Mouse (Mus musculus) cortical plate, adult 2 months (tissue): ENCODE results near the gene Pdcd7. TPM values are rescaled to one million over a fixed set of nuclear protein-coding genes. Genes with fewer than 3 reads are reported as not detected.

ENCODE experiments used
- H3K27ac ChIP-seq: fragments of 200-500 bp; 2 replicates; pipeline ENCODE4 v1.5.1; 2012; ENCODE audit warnings: low read length, control low read depth, inconsistent platforms; ENCODE audit not compliant: insufficient read depth
- H3K4me1 ChIP-seq: fragments of 200-500 bp; 2 replicates; pipeline ENCODE4 v1.6.1; 2011; ENCODE audit warnings: low read length; ENCODE audit not compliant: control insufficient read depth, insufficient read depth
- H3K4me3 ChIP-seq: fragments of 200-500 bp; 2 replicates; pipeline ENCODE4 v1.5.1; 2011; ENCODE audit warnings: mild to moderate bottlenecking, low read length, control low read depth; ENCODE audit not compliant: insufficient read depth
- CTCF ChIP-seq: fragments of 200-500 bp; IDR thresholded peaks from 2 replicates; pipeline ENCODE4 v1.5.1; 2011; ENCODE audit warnings: mild to moderate bottlenecking, control low read depth, low read length; ENCODE audit not compliant: insufficient read depth; ENCODE audit errors: extremely low read depth
- POLR2A ChIP-seq: fragments of 200-500 bp; IDR thresholded peaks from 2 replicates; pipeline ENCODE4 v1.6.1; 2011; ENCODE audit warnings: mild to moderate bottlenecking, low read length, control low read depth; ENCODE audit not compliant: insufficient read depth; ENCODE audit errors: extremely low read depth
- polyA plus RNA-seq: library from polyadenylated mRNA; depleted of rRNA; stranded (reverse); fragments of >200 nt; gene quantifications from 2 replicates; pipeline ENCODE4 v1.2.3, GENCODE M21; 2012

Pdcd7 gene
- polyA plus RNA-seq, 1 experiment, result 16.1 TPM

- no peak overlapping the region for H3K4me3 ChIP-seq
- no peak overlapping the region for H3K27ac ChIP-seq
- TF ChIP-seq POLR2A (no peak), CTCF (peak; percentile 75)
- H3K4me1 ChIP-seq, result no peaks in the 10 kb centered on the region
Measured at GRCm38 (mm10) chr9:65392638-65393364, 46.9 kb downstream of the Pdcd7 start.

- TF ChIP-seq CTCF (no peak), POLR2A (no peak)
- peaks cover 2% of the 10 kb centered on the region; the same call in 1 of the 2 replicates for H3K4me1 ChIP-seq
- H3K4me3 ChIP-seq, result no peak overlapping the region
Measured at GRCm38 (mm10) chr9:65393606-65394005, 47.7 kb downstream of the Pdcd7 start.

GRCm38 (mm10) chr9:65394360-65394759 is 48.5 kb downstream of the Pdcd7 start:
- Histone ChIP-seq H3K27ac (no peak overlapping the region), H3K4me1 (peaks cover 2% of the 10 kb centered on the region; the same call in 1 of the 2 replicates), H3K4me3 (no peak overlapping the region)
- TF ChIP-seq CTCF (no peak), POLR2A (no peak)

More at GRCm38 (mm10) chr9:65393606-65394005, 47.7 kb downstream of the Pdcd7 start:
- H3K27ac ChIP-seq, result no peak overlapping the region

GRCm38 (mm10) chr9:65398279-65398678 is 52.4 kb downstream of the Pdcd7 start, which contains the start of gene Rasl12:
Rasl12 (plus strand) TSS chr9:65398506.
- TF ChIP-seq CTCF (no peak), POLR2A (0 out of 2 replicates have a peak, but pooled peaks have one; percentile 23)
- H3K27ac ChIP-seq, result no peak within 1 kb of the TSS

GRCm38 (mm10) chr9:65399934-65400333 is 54.0 kb downstream of the Pdcd7 start:
- TF ChIP-seq POLR2A, result no peak
- no peak for TF ChIP-seq CTCF
- Histone ChIP-seq H3K4me1 (peaks cover 4% of the 10 kb centered on the region; the same call in 1 of the 2 replicates), H3K27ac (no peak overlapping the region), H3K4me3 (no peak overlapping the region)

More at GRCm38 (mm10) chr9:65398279-65398678, 52.4 kb downstream of the Pdcd7 start, which contains the start of gene Rasl12:
- peak within 1 kb of the TSS; percentile 62 for H3K4me3 ChIP-seq
- peaks cover 2% of the 10 kb centered on the region; the same call in 1 of the 2 replicates for H3K4me1 ChIP-seq

GRCm38 (mm10) chr9:65404331-65405183 is 58.7 kb downstream of the Pdcd7 start:
- TF ChIP-seq POLR2A (no peak), CTCF (no peak)
- Histone ChIP-seq H3K4me1 (peaks cover 1% of the 10 kb centered on the region; the same call in 1 of the 2 replicates), H3K27ac (no peak overlapping the region), H3K4me3 (no peak overlapping the region)

- Histone ChIP-seq H3K4me3 (no peak overlapping the region), H3K4me1 (peaks cover 1% of the 10 kb centered on the region; the same call in 1 of the 2 replicates), H3K27ac (no peak overlapping the region)
- no peak for TF ChIP-seq POLR2A
- no peak for TF ChIP-seq CTCF
Measured at GRCm38 (mm10) chr9:65405184-65405449, 59.2 kb downstream of the Pdcd7 start.

- Histone ChIP-seq H3K4me3 (no peak overlapping the region), H3K27ac (no peak overlapping the region), H3K4me1 (peaks cover 1% of the 10 kb centered on the region; the same call in 1 of the 2 replicates)
- no peak for TF ChIP-seq CTCF
- no peak for TF ChIP-seq POLR2A
Measured at GRCm38 (mm10) chr9:65407327-65407726, 61.4 kb downstream of the Pdcd7 start.

GRCm38 (mm10) chr9:65407861-65408260 is 62.0 kb downstream of the Pdcd7 start:
- no peak overlapping the region for H3K4me3 ChIP-seq
- H3K27ac ChIP-seq, result no peak overlapping the region
- H3K4me1 ChIP-seq, result peaks cover 1% of the 10 kb centered on the region; the same call in 1 of the 2 replicates
- TF ChIP-seq POLR2A (no peak), CTCF (no peak)
